In genomic region chr1:105990911-105991761, GRCm38 (mm10) we compare ENCODE assay signal across 8 mouse cellular contexts. TPM values are rescaled to one million over a fixed set of nuclear protein-coding genes. Genes with fewer than 3 reads are reported as not detected.
DNase-seq lines count a peak whose midpoint lies in the region; ATAC-seq lines count a peak whose summit lies in the region.

No protein-coding gene starts in this region.

- ATAC-seq in granulocyte monocyte progenitor cell, adult 5-6 weeks (replicated peaks; ENCODE audit: poor library complexity, severe bottlenecking): peak; percentile 26
- ATAC-seq in limb, embryonic 12.5 days (ENCODE audit: insufficient number of reproducible peaks, insufficient read depth, low FRiP score, low TSS enrichment, low read depth): peak; percentile 31; the same call in 1 of the 2 replicates
- ATAC-seq in midbrain, embryonic 13.5 days: peak; percentile 22

- peak overlapping the region; percentile 93 for H3K27ac ChIP-seq in limb, embryonic 12.5 days
- peak overlapping the region; percentile 96 for H3K27ac ChIP-seq in midbrain, embryonic 13.5 days

- no peaks in the 10 kb centered on the region for H3K9me3 ChIP-seq in limb, embryonic 12.5 days
- H3K9me3 ChIP-seq in midbrain, embryonic 13.5 days: no peaks in the 10 kb centered on the region

- WGBS in limb, embryonic 12.5 days: under 1% methylated on average over 103 of the region's 104 CpGs
- under 1% methylated on average over 79 of the region's 104 CpGs for WGBS in midbrain, embryonic 13.5 days

- H3K4me3 ChIP-seq in limb, embryonic 12.5 days (replicated peaks): peak overlapping the region; percentile 73
- H3K4me3 ChIP-seq in midbrain, embryonic 13.5 days (replicated peaks): peak overlapping the region; percentile 90

- no peaks in the 10 kb centered on the region for H3K36me3 ChIP-seq in limb, embryonic 12.5 days
- no peaks in the 10 kb centered on the region for H3K36me3 ChIP-seq in midbrain, embryonic 13.5 days

- H3K27me3 ChIP-seq in limb, embryonic 12.5 days: no peaks in the 10 kb centered on the region; the same call in 1 of the 2 replicates
- H3K27me3 ChIP-seq in midbrain, embryonic 13.5 days: no peaks in the 10 kb centered on the region

- H3K9ac ChIP-seq in limb, embryonic 12.5 days (replicated peaks): peak overlapping the region; percentile 79
- H3K9ac ChIP-seq in midbrain, embryonic 13.5 days (replicated peaks): peak overlapping the region; percentile 87

- DNase-seq in 3T3-L1 (ENCODE audit: low read depth, low spot score): peak; percentile 66
- peak; percentile 53 for DNase-seq in adrenal gland, adult 8-10 months
- DNase-seq in embryo, embryonic 11.5 days (ENCODE audit: low read depth, low spot score): peak; percentile 48
- peak; percentile 60 for DNase-seq in kidney, adult 11 months
- DNase-seq in spleen, adult 18-20 months: peak; percentile 68 to 75

- peaks cover 32% of the 10 kb centered on the region for H3K4me1 ChIP-seq in limb, embryonic 12.5 days (replicated peaks)
- H3K4me1 ChIP-seq in midbrain, embryonic 13.5 days (replicated peaks): peaks cover 32% of the 10 kb centered on the region

- H3K4me2 ChIP-seq in limb, embryonic 12.5 days: peak overlapping the region; percentile 99
- H3K4me2 ChIP-seq in midbrain, embryonic 13.5 days (replicated peaks): peak overlapping the region; percentile 98

RNA-seq across cellular contexts. Expression of gene Zcchc2, which starts 0.9 kb away (rescaled TPM):
- total RNA-seq in adrenal gland, adult 8-10 months (2022): 10 to 100 TPM; 18.1 to 20.1 (median 19.8) TPM
- 14.8 and 18.7 TPM in 2 replicates for total RNA-seq in granulocyte monocyte progenitor cell, adult 5-6 weeks (2014; fragmentation: Nextera tagmentation)
- 13.7 and 15.9 TPM in 2 replicates for total RNA-seq in granulocyte monocyte progenitor cell, adult 5-6 weeks (2017)
- polyA plus RNA-seq in limb, embryonic 12.5 days (2016; fragmentation: Nextera tagmentation; extraction: Ambion mirVana): 1.7 and 1.8 TPM in 2 replicates
- polyA plus RNA-seq in midbrain, embryonic 13.5 days (2015; fragmentation: Nextera tagmentation; extraction: Ambion mirVana): 2.1 and 2.2 TPM in 2 replicates

Comparison
In these comparisons a context has a peak if more than half of its experiments do, and no peak if none do; other contexts are left out.
1. Peak in every context shown above with its lines: DNase-seq, ATAC-seq, H3K4me3 ChIP-seq and H3K27ac ChIP-seq.